Mouse (Mus musculus) thymus, postnatal 4 days (tissue): Measurements from ENCODE around the gene Ifne.

ENCODE experiments used
- DNase-seq: peaks from one replicate; pipeline ENCODE4 v3.0.0; 2021

Gene Ifne

DNA sequence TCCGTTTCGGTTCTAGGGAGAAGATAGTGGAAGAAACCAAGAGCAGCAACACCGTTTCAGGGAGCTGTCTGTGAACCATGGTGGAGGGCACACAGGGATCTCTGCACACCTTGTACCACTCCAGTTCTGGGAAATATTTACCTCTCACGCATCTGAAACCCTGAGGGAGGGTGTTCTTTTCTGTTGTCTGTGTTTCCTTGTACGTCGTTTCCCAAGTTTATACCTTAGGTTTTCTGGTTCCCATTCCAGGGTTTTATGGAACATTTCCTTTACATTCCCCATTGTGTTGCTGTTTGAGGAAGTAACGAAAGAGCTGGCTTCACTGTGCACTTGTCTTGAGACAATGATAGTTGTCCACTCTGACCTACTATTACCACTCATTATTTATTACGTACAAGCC, at the start of gene Ifne:
Ifne (minus strand) TSS at position 101 of the 400 bp plus-strand sequence.
- DNase-seq = no peak

DNA sequence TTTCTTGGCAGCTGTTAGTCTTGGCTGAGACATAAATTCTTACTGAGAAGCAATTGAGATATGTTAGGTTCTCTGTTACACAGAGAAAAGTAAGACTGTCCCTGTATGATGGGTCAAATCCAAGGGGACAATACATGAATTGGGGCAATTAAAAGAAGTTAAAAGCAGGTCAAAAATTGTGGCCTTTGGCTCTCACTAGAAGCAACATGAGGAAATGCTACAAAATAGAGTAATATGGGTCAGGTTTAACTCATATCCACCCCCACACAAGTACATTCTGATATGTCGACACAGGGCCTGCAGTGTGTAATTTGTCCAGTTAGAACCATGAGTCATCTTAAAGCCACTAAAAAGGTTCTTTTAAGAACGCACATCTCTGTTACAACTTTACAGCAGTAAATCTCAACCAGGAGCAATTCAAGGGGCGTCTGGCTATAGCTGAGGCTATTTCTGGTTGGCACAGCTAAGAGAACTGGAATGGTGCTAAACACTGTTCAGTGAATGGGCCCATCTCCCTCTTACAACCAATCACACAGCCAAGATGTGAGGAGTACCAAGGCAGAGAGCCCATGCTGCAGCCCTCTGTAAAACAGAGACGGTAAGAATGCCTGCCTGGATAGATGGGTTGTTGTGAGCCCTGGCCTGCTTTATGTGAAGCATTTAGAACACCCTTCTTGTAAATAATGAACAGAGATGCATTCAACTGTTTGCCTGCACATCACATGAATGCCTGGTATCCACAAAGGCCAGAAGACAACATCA, 48.5 kb upstream of the Ifne start:
- DNase-seq = no peak

- no peak for DNase-seq
Measured at GRCm38 (mm10) chr4:88927850-88928249, 47.8 kb upstream of the Ifne start.

- DNase-seq = no peak
Measured at GRCm38 (mm10) chr4:88926637-88927036, 46.6 kb upstream of the Ifne start.

- no peak for DNase-seq
Measured at GRCm38 (mm10) chr4:88926082-88926481, 46.1 kb upstream of the Ifne start.

DNA sequence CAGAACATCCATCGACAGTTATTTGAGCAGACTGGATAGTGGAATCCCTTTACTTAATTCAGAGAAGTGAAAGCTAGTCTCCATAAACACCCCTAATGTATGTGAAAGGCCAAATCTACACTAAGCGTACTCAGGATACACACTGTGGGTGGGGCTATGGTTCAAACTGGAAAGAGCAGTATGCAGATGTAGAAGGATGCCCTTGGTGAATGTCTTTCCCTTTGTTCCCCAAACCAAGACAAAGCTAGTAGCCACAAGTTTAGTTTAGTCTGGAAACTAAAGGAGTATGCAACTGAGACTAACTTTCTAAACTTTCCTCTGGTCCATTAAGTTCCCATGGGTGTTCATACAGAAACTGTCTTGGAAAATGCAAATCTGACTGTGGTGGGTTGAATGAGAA, 45.5 kb upstream of the Ifne start:
- DNase-seq = no peak

DNA sequence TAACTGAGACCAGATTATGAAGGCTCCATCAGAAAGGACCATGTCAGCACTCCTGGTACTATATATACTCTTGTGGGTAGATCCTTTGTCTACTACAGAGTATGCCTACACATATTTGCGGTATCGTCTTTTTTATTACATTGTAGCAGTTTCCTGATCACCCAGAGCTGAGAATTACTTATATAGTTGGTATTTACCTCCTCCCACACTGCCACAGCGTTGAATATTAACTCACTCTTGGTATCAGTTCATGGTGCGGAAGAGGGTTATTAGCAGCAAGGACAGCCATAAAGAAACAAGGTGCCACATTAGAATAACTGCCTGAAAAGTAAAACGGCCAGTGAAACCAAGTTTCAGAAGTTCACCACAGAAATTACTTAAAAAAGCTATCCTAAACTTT, 41.3 kb upstream of the Ifne start:
- DNase-seq = no peak

GRCm38 (mm10) chr4:88917770-88918460, 37.9 kb upstream of the Ifne start:
- no peak for DNase-seq

DNA sequence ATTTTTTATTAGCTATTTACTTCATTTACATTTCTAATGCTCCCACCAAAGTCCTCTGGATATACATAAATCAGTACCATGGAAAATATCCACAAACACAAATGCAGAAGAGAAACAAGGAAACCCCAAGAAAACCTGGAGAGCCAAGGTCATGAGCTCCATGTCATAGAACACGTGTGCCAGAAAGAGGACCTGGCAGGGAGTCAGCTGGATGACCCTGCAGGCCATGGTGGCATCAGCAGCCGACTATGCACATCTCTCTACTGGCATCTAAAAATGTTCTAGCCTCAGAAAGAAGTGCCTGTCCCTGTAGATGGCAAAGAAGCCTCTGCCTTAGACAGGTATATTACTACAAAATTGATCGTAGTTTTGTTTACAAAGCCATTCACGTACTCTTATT, 36.3 kb upstream of the Ifne start:
- no peak for DNase-seq

GRCm38 (mm10) chr4:88913984-88914383, 34.0 kb upstream of the Ifne start:
- no peak for DNase-seq

GRCm38 (mm10) chr4:88912882-88913281, 32.9 kb upstream of the Ifne start:
- no peak for DNase-seq

DNA sequence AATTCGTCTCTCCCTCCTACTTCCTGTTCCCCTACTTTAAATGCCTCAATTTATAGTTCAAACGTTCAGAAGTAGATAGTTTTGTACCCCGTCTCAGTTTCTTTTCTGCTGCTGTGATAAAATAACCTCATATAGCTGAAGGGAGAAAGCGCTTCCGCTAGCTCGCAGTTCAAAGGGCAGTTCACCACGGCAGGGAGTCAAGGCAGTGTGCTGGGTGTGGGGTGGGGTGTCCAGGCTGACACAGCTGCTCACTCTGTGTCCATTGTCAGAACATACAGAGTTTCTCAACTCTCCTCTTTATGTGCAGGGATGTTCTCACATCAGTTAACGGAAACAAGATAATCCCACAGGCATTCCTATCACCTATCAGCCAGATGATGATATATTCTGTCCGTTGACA, 32.2 kb upstream of the Ifne start:
- DNase-seq = no peak

GRCm38 (mm10) chr4:88909600-88910534, 29.9 kb upstream of the Ifne start:
- no peak for DNase-seq

GRCm38 (mm10) chr4:88893201-88893754, 13.3 kb upstream of the Ifne start:
- DNase-seq = no peak

DNA sequence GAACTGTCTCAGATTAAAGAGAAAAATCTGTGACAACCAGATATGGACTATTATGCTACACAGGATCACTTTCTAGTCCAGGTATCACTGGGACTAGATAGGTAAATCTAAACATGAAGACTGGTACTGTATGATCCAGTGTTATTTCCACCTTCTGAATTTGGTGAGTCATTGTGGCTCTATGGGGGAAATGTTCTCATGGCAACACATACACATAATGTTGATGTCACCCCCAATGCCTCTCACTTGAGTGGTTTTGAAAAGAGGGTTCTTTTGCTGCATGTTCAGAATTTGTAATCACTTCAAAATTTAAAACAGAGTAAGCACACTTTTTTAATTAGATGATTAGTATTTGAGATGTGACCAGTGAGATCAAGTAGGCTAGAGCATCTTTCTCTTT, 8.2 kb upstream of the Ifne start:
- no peak for DNase-seq

- no peak for DNase-seq
Measured at GRCm38 (mm10) chr4:88878772-88879171, 1.2 kb downstream of the Ifne start.

- peak; percentile 30 for DNase-seq
Measured at GRCm38 (mm10) chr4:88878246-88878645, 1.8 kb downstream of the Ifne start.

DNA sequence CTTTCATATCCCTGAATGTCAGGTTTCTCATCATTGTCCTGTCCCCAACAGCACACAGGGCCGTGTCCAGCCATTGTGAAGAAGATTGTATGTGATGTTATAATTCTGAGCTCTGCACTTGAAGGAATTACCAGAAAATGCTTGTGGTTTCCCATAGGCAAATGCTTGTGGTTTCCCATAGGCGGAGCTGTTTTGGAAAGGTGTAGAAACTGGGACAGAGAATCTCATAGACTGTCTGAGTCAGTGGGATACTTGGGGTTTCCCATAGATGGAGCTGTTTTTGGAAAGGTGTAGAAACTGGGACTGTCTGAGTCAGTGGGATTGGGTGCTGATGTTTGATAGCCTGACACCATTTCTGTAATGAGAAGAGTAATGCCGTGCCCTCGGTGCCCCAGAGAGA, 3.5 kb downstream of the Ifne start:
- DNase-seq = no peak

DNA sequence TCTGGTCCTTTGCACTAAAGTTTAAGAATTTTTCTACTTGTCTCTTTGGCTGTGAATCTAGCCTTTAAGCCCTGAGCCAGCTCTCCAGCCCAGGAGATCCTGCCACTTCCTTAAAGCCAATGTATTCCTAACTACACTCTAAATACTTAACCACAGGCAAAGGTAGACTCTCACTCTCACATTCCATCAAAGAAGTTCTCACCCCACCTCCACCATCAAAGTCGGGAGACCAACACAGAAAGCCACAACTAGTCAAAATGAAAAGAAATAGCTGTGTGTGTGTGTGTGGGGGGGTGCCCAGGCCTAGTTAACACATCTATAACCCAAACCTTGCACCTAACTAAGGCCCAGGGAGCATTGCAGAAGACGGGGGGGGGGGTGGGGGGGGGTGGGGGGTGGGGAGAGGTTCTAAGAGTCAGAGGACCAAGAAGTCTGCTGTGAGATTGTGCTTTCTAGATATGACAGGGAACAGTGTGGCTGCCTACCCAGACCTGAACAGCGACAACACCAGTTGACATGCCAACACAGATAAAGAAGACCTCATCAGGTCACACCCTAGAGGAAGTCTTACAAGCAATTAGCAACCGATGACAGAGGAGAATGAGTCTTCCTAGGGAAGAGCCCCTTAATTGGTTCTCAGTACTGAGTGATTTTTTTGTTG, 4.4 kb downstream of the Ifne start:
- DNase-seq = no peak

DNA sequence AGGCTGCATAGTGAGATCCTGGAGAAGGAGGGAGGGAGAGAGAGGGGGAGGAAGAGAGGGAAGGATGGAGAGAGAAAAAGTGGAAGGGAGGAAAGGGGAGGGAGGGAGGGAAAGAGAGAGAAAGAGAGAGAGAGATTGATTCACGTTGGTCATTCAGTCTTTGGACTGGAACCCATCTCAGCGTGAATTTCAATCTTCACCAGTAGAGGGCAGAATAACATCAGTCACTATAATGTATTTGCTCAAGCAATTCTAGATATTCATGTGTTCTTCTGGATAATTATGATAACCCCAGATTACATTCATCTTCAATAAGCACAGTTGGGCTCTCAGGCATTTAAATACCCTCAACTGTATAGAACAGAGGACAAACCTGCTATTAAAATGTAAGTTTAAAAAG, 7.3 kb downstream of the Ifne start:
- DNase-seq = no peak

GRCm38 (mm10) chr4:88867926-88868911, 11.8 kb downstream of the Ifne start:
- peak; percentile 70 for DNase-seq
